Mouse (Mus musculus): ENCODE measurements at regions not wholly inside any gene's neighbourhood (a gene's known extent, or its start where the extent isn't known, plus 50 kb on each side); places are given as distances from the start of the nearest gene placed in this dataset.

DNA sequence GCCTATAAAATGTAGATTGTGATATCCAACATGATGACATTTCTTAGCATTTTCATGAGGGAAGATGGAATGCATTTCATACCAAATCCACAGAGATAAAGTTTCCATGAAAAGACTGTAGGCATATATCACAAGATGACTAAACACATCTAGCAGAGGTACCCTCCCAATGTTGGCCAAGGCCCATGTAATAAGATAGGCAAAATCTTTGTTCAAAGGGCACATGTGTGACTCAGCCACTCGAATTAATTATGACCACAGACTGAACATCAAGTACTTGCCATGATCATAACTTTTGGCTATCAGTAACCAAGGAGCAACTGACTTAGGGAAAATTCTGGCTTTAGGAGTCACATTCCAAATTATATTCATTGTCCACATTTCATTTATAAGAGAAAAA is 82.9 kb downstream of the Atp6v1g3 start:
- TF ChIP-seq MAFK (IDR thresholded peaks at IDR 0.05; ENCODE audit: insufficient read depth, low read depth, low read length) (no peak), HCFC1 (IDR thresholded peaks at IDR 0.05; ENCODE audit: borderline replicate concordance, insufficient read depth, low read length) (no peak)

Data from ES-E14 (cell line).